Mouse (Mus musculus) lung, postnatal 4 days (tissue): ENCODE results near the gene Zfp64.

ENCODE experiments used
- DNase-seq, 2 experiments: peaks; one replicate each; pipeline ENCODE4 v3.0.0; 2021

Zfp64 gene

DNA sequence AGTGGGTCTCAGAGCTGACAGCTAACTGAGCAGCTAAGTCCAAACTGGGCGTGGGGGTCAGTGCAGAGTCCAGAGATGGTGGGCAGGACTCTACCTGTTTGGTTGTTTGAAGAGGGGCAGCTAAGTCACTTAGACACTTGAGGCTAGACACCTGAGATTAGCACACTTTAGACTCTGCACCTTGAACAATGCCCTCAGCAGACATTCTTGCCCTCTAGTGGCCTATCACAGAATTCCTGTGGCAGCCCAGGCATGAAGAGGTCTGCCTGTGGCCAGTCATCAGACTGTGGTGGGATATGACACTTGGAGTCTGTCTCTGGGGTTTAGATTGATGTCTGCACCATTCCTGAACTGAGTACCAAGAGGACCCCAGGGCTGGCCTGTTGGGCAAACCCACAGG lies 7.7 kb downstream of the Zfp64 start:
- no peak for DNase-seq

DNA sequence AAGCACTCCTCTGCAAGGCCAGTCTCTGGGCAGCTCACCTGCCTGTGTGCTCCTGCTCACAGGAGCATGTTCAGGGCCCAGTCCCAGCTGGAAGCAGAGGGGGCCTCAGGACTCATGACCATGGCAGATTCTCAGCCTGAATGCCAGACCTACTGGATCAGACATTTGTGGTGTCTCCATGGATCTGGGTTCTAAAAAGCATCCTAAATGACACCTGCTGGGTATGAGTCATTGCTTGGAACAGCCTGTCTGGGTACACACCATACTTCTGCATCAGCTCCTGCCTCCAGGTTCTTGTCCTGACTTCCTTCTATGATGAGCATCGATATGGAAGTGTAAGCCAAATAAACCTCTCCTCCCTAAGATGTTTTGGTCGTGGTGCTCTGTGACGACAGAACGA lies 11.4 kb downstream of the Zfp64 start:
- no peak for DNase-seq

DNA sequence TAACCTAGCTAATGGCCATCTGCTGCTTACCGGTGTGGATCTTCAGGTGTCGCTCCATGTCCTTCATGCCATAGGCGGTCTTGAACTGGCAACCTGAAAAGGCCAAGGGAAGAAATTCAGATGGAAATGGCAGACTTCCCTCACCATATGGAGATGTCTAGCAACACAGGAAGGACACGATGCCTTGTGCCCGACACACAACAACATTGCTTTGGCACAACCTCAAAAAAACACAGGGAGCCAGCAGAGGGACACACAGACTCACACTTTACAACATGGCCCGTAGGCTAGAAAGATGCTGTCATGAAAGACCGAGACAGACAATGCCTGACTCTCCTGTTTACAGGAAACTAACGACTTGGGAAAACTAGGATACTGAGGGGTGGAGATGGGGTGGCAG lies 15.4 kb downstream of the Zfp64 start:
- DNase-seq, result no peak

DNA sequence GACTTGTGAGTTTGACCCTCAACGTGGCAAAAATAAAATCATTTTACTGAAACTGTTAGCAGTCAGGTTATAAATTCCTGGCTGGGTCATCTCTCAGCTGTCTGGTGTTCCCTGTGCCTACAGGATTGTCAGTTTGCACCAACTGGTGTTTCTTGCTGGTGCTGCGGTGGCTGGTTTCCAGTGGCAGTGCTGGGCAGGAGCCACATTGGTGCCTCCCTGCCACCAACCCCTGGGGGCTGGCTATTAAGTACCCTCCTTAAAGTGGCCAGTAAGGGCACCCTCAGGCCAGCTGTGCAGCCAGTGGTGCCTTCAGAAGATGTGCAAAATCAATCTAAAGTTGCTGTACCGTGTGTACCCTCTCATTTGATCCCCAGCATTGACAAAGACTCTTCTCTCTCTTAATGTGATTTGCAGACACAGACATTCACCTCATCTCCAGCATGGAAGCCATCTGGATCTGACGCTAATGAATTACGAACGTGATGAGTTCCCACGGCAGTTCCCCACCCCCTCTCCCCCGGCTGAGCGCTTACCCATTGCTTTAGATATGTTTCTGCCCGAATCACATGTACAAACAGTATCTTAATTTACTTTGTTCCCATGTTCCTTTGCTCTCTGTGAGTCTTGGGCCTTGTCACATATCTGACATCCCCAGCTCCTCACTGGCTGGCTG lies 16.0 kb downstream of the Zfp64 start:
- no peak for DNase-seq

DNA sequence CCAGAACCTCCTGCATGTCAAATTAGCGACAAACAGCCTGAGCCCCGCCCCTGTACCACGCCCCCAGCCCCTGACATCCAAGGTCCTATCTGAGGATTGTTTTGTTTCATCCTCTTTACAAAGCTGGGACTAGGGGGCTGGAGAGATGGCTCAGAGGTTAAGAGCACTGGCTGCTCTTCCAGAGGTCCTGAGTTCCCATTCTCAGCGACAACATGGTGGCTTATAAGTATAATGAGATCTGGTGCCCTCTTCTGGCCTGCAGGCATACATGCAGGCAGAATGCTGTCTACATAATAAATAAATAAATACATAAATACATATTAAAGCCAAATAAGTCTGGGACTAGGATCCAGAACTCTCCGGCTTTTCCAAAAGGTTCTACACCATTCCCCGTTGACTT lies 18.5 kb downstream of the Zfp64 start:
- DNase-seq, result no peak

DNA sequence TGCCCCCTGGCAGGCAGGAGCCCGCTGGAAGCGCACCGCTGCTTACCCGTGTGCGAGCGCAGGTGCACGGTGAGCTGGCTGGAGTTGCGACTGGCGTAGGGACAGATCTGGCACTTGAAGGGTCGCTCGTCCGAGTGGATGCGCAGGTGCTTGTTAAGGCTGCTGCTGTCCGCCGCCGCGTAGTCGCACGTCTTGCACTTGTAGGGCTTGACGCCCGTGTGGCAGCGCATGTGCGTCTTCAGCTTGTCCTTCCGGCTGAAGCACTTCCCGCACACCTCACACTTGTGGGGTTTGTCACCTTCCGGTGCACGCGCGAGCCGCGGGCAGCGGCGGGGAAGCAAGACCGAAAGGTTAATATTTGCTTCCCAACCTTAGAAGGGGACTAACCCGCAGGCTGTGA lies 20.2 kb downstream of the Zfp64 start:
- no peak for DNase-seq

DNA sequence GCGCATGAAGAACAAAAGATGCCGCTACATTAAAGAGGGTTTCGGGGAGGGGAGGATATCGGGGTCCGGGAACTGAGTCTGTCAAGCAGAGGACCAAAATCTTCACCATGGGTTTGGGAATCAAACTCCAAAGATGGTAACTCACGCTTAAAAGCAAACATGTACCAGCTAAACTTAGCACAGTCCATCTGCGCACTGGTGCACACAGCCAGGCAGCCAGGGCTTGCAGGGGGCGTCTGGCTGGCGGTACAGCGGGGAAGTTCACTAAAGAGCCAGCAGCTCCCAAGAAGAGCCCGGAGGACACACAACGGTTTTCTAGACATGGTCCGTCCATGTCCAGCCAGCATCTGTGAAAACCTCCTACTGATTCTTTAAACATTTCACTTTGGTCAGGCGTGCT lies 23.7 kb downstream of the Zfp64 start:
- DNase-seq, result no peak

DNA sequence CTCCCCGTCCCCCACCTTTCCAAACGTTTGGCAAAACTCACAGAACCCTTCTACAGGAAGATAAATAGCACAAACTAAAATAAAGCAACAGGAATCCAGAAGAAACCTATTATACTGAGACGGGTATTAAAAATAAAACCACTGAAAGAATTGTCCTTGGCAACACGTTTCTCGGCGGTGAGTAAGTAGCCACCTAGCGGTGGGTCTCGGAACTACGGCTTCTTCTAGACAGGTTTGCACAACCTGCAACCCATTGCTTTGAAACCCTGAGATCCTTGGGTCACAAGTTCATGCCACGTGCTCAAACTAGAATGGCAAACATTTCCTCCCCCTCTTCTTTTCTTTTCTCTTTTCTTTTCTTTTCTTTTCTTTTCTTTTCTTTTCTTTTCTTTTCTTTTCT lies 25.7 kb downstream of the Zfp64 start:
- peak; percentile 43 to 66 for DNase-seq

DNA sequence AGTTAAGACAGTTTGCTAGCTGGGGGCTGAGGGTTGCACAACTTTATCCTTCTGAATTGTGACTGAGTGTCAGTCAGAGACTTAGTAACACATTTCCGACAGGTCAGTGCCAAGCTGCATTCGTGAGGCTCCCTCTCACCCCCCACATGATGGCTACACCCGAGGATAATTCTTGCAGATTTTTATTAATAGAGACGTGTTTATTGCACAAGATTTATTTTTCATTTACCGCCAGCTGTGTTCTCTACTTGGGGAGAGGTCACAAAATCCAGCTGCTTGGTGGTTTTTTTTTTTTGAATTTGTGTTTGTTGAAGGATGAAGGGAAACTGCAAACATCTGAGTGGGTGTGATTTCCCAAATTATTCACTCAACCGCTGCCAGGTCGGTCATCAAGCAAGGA lies 28.0 kb downstream of the Zfp64 start:
- DNase-seq, result peak in 1 of 2 experiments; percentile 40

DNA sequence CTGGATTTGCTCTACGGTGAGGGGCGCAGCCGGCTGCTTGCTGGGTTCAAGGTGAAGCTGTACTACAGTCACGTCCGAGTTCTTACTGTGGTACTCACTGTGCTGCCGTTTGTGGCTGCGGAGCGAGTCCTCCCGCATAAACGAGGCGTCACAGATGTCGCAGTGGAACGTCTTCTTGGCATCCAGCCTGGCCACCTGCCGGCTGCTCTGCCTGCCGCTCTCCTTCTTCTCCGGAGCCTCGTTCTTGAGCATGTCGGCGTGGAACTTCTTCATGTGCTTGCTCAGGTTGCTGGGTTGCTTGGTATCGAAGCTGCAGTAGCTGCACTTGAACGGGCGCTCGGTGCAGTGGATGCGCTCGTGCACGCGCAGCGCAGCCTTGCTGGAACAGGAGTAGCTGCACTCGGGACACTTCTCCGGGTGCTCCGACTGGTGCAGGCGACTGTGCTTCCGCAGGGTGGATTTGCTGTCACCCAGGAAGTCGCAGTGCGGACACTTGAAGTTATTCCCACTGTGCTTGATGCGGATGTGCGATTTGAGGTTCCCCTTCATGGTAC lies 29.1 kb downstream of the Zfp64 start:
- no peak for DNase-seq

DNA sequence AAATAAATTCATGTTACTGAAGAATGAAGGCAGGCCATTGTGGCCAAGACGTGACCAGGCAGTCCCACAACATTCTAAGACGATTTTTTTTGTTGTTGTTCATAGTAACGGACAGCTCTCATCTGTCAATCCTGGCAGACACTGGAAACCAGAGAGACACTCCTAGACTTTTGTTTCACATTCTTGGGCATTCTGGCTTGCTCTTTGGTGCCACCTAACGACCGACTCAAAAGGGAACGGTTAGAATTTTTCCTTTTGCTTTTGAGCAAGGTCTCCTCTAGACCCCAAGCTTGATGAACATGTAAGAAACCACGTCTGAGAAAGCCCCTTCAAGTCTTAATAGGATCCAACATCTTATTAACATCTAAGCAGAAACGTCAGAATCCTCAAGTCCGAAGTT lies 31.7 kb downstream of the Zfp64 start:
- peak in 1 of 2 experiments; percentile 53 for DNase-seq

DNA sequence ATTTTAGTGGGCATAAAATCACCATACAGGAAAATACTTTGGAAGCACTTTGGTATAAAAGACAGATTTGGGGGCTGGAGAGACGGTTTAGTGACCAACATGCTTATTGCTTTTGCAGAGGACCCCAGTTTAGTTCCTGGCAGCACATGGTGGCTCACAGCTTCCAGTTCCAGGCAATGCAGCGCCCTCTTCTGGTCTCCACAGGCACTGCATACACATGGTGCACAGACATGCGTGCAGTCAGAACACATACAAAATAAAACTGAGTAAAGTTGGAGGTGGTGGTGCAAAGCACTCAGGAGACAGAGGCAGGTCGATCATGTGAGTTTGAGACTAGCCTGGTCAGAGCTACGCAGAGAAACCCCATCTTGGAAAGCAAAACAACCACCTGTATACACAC lies 32.9 kb downstream of the Zfp64 start:
- DNase-seq, result no peak

DNA sequence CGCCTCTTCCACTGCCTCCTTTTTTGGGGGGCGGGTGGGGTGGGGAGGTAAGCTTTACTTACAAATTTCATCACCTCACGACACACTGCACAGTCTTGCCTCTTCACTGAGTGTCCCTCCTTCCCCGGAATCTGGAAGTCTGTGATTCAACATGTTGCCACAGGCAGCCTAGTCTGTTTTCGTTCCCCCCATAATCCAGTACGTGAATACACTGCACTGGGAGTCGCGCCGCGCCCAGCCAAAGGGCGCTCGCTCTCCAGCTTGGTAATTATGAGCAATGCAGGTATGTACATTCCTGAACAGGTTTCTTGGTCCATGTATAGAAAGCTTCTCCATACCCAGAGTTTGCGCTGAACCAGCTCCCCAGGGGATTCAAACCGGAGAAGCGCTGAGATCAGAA lies 35.4 kb downstream of the Zfp64 start:
- no peak for DNase-seq

DNA sequence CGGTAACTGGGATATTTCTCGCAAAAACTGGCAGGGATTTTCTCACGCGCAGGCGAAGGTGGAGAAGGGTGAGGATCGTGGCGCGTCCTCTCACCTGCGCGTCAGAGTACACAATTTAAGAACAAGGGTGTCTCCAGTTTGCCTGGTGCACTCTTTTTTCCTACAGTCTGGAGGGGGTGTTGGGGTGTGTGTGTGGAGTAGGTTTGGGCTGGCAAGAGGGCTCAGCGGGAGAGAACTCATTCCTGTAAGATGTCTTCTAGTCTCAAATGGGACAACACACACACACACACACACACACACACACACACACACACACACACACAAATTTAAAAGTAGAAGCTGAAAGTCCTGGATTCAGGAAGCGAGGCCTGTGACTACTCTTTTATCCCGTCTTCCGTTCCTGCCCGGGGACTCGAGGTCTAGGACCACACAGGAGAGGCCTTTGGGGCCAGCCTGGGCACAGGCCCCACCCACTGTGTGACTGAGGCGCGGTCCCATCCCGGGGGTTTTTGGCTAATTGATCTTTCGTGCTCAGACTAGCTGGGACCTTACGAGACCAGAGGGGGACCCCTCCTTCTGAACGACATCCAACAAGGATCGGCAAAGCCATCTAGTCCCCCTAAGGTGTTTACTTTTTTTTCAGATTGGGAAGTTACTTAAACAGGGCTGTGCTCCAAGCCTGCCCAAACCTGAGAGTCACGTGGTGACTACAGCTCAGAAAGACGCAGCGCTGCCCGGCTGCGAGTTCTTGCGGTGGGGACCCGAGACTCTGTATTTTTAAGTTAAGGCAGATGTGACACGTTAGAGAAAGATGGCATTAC lies 42.3 kb downstream of the Zfp64 start:
- DNase-seq, result no peak

DNA sequence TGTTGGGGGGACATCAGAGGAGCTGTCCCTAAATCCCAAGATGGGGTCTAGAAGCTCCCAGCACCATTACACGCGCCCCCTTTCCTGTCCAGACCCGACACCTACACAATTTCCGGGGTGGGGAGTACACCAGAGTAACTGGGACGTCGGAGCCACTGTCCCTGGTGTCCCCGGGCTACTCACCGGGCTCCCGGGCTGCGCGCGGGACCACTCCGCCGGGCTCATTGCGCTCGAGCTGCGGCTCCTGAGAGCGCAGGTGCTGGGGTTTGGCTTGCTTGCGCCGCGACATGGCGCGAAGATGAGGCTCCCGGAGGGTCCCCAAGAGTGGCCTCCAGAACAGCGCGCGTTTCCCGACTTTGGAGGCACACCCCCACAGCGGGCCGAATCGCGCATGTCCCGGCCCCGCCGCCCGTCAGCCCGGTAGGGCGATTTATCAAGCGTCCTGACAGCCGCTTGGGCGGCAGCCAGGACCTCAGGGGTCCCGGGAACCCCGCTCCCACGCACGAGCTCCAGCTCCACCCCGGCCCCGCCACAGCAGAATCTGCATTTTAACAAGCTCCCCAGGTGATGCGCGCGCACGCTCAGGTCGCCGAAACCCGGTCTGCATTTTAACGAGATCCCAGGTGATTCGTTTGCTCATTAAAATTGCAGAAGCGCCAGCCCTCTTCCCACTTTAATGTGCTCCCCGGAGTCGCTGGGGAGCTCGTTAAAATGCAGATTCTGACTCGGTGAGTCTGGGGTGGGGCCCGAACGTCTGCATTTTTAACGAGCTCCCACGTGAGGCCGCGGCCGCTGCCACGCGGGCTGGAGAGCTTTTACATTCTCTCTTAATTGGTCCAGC lies 43.1 kb downstream of the Zfp64 start:
- DNase-seq, result no peak

DNA sequence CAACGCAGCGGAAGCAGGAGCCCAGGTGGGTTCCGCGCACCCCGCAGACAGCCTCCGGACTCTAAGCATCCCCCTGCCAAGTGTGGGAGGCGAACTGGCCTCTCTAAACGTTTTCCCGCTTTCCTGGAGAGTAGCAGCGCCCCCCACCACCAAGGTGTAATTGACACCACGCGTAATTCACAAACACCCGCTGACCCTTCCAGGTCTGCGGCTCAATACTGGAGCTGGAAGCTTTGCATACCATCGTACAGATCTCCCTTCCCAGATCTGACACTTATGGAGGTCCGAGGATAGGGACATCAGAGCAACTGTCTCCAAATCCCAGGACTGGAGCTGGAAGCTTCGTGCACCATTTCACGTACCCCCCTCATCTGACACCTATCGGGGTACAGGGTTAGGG lies 43.9 kb downstream of the Zfp64 start:
- DNase-seq, result no peak

DNA sequence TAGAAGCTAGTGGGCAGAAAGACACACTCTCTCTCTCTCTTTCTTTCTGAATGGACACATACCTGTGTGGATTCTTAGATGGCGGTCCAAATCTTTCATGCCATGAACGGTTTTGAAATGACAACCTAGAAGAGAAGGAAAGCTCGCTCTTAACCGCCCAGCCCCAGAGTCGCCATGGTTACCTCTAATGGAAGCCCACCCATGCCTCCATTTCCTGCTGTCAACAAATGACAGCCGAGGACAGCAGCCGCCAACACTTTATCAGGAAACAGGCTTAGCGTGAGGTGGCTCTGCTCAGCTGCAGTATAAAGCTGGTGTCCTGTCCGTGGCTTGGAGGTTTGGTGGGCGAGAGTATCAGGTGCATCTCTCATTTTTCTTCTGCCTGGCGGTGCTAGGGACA lies 49.4 kb downstream of the Zfp64 start:
- DNase-seq, result no peak

DNA sequence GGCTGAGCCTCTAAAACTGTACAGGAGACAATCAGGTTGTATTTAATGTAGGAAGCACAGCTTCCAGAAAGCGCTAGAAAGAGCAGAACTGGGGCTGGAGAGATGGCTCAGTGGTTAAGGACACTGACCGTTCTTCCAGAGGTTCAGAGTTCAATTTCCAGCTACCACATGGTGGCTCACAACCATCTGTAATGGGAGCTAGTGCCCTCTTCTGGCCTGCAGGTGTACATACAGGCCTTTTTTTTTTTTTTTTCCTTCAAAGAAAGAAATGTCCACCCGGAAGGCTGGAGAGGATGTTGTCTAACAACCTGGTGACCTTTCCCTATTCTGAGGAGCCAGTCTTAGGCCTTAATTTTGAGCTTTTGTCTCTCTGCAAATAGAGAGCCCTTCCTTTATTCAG lies 50.5 kb downstream of the Zfp64 start:
- no peak for DNase-seq

DNA sequence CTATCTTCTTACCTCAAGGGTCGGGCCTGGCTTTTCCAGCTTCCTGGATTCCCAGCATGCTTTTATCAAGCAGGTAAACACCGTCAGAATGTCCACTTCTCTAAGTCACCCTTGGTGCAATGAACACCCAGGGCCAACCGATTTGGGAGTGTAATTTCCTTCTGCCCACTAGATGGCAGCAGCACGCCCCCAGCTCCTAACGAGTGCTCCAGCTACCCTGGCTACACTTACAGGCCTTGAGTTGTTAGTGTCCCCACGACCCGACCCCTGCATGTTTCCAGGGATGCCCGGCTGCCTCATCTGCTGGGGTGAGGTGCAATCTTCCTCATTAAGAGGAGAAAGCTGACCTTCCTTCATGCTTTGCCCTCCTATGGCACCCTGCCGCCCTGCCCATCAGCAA lies 51.2 kb downstream of the Zfp64 start:
- DNase-seq, result peak; percentile 40 to 59

DNA sequence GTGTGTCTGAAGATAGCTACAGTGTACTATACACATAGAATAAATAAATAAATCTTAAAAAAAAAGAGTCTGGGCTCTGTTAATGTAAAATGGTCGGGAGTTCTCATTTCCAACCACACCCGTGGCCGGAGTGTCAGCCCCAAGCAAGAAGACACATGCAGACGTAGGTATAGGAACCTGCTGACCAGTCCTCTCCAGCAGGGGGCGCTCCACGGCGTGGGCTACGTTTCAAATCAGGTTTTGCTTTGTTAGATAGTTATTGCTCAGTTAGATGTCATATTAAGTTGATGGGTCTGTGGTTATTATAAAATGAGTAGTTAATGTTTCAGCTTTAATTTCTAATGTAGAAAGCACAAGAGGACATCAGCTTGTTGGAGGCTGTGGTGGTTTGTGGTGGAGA lies 52.8 kb downstream of the Zfp64 start:
- peak in 1 of 2 experiments; percentile 44 for DNase-seq

DNA sequence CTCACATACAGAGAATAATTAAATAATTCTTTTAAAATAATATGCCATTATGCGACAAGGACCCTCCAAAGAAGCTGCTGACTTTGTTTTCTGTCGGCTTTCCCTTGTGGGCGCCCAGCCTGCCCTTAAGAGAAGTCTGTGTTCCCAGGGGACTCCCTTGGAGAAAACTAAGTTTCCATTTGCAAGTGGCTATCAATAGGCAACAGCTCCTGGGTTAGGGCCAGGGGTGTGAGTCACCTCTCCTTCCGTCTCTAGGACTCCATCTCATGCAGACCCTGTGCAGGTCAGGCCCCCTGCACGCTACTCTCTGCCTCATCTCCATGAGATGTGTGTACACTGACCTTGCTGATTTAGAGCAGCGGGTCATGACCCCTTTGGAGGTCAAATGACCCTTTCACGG lies 57.5 kb downstream of the Zfp64 start:
- no peak for DNase-seq

DNA sequence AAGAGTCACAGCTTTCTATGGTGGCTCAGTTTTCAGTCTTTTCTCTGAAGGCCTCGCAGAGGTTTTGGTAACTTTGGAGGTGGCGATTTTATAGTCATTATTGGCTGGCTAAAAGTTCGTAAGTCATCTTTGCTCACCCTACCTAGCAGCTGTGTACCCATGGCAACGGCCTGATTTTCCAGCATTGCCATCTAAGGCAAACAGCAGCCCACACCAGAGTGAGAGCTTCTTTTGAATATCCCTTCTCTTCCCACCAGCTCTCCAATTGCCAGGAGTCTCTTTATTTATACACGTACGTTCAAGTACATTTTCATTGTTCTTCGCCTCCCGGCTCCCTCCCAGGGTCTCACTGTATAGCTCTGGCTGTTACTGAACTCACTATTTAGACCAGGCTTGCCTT lies 59.9 kb downstream of the Zfp64 start:
- DNase-seq, result no peak

DNA sequence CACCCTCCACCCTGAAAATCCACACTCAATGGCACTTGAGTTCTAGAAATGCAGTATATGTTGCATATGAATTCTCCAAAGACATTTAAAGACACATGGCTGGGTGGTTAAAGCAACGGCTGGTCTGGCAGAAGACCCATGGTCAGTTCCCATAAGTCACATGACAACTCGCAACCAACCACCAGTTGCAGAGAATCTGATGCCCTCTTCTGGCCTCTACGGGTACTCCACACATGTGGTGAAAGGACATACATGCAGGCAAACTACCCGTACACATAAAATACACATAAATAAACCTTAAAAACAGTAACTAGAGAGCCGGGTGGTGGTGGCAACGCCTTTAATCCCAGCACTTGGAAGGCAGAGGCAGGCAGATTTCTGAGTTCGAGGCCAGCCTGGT lies 60.6 kb downstream of the Zfp64 start:
- DNase-seq, result no peak

DNA sequence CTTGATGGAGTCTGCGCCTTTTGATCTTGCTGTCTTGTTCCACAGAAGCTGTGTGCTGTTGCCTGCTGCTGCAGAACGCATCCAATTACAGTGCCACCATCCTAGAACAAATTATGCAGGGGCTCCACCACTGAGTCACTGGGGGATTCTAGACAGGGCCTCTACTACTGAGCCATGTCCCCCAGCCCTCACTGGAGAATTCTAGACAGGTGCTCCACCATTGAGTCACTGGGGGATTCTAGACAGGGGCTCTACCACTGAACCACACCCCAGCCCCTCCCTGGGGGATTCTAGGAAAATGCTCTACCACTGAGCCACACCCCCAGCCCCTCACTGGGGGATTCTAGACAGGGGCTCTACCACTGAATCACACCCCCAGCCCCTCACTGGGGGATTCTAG lies 63.3 kb downstream of the Zfp64 start:
- DNase-seq, result no peak
